Mouse (Mus musculus) stomach, postnatal 0 days (tissue): Measurements from ENCODE around the gene Otogl.

Source experiments
- CTCF ChIP-seq: IDR thresholded peaks from 2 replicates; pipeline ENCODE4 v1.5.1; 2016; ENCODE audit warnings: antibody characterized with exemption, low read depth, mild to moderate bottlenecking, moderate library complexity
- EP300 ChIP-seq: optimal IDR thresholded peaks from 2 replicates; pipeline ENCODE3; 2016; ENCODE audit warnings: antibody characterized with exemption

DNA sequence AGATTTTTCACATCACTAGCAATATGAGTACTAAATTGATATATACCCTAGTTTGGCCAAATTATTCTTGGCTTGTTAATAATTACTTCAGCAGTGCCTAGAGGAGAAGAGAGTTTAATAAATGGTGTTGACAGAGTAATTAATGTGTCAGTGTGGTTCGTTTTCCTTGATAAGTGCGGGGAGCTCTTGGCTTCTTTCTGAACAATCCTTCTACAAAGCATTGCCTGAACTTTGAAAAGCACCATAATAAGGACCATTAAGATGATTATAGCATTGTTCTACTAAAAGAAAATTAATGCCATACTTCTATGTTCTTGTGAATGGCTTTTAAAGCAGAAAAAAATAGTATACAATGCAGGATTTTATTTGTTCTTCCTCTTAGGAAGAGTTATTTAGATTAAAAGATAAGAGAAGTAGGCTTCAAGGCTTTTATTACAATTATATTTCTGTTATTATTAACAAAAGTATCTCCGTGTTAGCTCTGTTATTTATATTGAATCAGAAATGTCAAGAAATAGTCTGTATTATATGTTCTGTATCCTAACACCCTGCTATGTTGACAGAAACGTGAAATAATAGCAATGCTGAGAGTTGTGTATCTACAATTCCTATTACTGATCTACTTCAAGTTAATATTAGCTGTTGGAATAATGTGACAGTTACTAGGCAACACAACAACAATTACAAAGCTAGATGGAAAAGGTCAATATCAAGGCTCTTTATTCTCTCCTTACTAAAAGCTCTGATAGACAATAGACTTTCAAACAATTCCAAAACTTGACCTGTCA lies 77.3 kb downstream of the Otogl start:
- no peak for TF ChIP-seq CTCF
- no peak for TF ChIP-seq EP300
